Mouse (Mus musculus): Measurements from ENCODE around the gene 2510002D24Rik. TPM values are rescaled to one million over a fixed set of nuclear protein-coding genes. Genes with fewer than 3 reads are reported as not detected.
"Not testable (repeated sequence)": the region's sequence is repeated elsewhere in the genome, so short reads cannot be mapped to it uniquely, and the experiment has no call there.

Gene 2510002D24Rik
- total RNA-seq, 2 experiments from 2014 or later, result 7.8 to 9.9 TPM

DNA sequence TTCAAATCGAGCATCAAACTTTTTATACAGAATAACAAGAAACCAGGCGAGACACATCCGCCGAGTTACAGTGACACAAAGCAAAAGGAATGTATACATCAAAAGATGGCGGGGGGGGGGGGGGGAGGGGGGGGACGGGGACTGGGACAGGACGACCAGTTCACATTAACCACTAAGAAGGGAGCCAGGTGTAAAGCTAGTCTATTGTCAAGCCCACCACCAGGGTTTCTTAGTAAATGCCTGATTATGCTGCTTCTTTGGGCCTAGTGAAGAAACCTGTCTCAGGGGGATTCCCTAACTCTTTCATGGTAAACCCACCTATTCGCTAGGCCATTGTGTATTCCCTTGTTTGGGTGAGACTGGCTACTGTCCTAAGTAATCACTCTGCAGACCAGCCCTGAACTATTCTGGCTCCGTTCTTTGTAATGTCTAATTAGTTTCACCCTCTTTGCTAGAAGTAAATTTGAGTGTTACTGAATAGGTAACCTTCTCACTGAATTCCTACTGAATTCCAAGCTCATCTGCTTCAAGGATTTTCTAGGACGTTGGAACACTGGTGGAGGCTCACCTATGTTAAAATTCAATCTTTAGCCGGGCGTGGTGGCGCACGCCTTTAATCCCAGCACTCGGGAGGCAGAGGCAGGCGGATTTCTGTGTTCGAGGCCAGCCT lies 13.3 kb downstream of the 2510002D24Rik start:
- not testable (repeated sequence) for ATAC-seq (ENCODE audit: poor library complexity, severe bottlenecking)

DNA sequence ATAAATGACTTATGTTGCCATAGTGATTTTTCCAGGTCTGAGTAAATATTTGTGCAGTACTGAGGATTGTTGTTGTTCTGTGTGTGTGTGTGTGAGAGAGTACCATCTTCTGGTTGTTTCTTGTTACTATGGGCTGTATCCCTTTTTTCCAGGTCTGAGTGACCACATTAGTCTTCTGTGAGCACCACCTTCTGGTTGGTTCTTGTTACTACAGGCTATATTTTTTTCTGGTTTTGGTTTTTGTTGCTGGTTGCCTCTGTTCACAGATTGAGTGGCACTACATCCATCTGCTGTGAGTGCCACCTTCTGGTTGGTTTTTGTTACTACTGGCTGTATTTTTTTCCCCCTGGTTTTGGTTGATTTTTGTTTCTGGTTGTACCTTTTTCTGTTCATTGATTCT lies 22.2 kb downstream of the 2510002D24Rik start:
- ATAC-seq (ENCODE audit: poor library complexity, severe bottlenecking), result peak; percentile 91

DNA sequence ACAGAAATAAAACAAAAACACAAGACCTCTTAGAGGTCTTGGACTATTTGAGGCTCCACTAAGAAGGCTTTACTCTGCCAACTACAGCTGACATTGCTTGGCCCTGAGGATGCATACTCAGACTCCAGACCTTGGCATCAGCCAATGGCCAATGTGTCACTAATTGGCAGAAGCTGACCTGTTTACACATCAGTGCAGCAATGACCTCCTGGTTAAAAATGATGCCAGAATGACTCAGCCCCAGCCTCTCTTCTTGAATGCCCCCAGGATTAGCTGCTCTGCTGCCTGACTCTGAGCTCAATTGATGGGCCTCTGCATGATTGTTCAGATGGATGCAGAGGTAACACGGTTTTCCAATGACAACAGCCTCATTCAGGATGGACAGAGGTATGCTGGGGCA lies 23.8 kb downstream of the 2510002D24Rik start:
- no peak for ATAC-seq (ENCODE audit: poor library complexity, severe bottlenecking)

GRCm38 (mm10) chr16:18870495-18870894 lies 34.1 kb downstream of the 2510002D24Rik start:
- not testable (repeated sequence) for ATAC-seq (ENCODE audit: poor library complexity, severe bottlenecking)

DNA sequence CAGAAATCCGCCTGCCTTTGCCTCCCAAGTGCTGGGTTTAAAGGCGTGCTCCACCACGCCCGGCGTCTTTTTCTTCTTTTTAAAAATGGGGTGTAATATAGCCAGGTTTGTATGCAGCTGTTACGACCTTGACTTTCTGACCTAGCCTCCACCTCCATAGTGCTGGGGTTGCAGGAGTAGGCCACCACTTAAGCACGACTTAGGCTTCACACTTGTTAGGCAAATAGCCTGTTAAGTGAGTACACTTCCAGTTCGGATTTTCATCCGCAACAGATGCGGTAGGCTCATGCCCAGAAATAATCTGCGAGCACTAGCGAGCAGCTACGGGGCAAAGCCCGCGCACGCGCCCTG lies 39.7 kb downstream of the 2510002D24Rik start:
- no peak; the same call in 1 of the 2 replicates for ATAC-seq (ENCODE audit: poor library complexity, severe bottlenecking)

DNA sequence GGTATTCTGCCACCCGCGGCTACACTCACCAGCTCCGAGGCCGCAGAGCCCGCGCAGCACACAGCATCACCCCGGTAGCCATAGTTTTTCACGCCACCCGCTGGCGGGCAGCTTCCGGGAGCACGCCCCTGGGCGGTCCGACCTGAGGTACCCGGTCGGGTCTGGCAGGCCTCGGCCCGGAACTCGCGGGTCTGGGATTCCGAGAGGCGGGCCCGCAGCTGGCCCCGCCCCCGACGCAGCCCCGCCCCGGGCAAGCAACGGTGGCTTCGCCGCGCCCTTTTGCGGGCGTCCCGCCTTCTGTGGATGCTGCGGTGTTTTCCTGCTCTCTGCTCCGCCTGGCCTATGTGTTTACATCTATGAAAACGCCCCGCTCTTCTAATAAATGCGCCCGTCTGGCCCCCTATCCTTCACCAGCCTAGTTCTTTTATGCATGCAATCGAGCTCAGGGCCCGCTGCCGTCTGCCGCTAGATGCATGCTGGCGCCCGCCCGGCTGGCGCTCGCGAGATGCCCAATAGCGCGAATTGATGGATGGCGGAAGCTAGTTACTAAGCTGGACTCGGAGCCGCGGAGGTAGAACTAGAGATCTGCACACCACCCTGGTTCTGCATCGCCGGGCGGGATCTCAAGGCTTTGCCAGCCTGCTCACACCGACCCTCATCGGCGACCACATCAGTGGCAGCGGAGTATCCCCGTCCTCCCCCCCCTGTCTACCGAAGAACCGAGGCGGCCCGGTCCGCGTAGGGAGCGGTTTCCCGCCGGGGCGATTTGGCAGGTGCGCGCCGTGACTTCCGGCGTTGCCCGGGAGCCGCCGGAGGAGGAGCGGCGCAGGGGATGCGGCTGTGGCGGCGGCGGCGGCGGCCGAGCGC lies 40.3 kb downstream of the 2510002D24Rik start, which contains the start of the genes Mrpl40 and Hira:
TSS of gene Mrpl40 (minus strand) at position 421 of the 867 bp plus-strand sequence.
TSS of gene Hira (plus strand) at position 596 of the 867 bp plus-strand sequence.
- ATAC-seq (ENCODE audit: poor library complexity, severe bottlenecking), result peak; percentile 79

GRCm38 (mm10) chr16:18877386-18878090 lies 41.2 kb downstream of the 2510002D24Rik start:
- ATAC-seq (ENCODE audit: poor library complexity, severe bottlenecking), result peak; percentile 22

GRCm38 (mm10) chr16:18878091-18878720 lies 41.8 kb downstream of the 2510002D24Rik start:
- ATAC-seq (ENCODE audit: poor library complexity, severe bottlenecking), result peak; percentile 1; the same call in 1 of the 2 replicates

GRCm38 (mm10) chr16:18884044-18884443 lies 47.7 kb downstream of the 2510002D24Rik start:
- ATAC-seq (ENCODE audit: poor library complexity, severe bottlenecking), result no peak

Other genes with a start within 250 kb of the 2510002D24Rik start
- gene Tbx1, start 245.9 kb upstream of the 2510002D24Rik start, total RNA-seq (2015), result not detected in 2 replicates
- gene Tbx1, start 245.9 kb upstream of the 2510002D24Rik start, total RNA-seq (2017), result not detected in 2 replicates
- 0.38 and 0.55 TPM in 2 replicates for gene Gp1bb, start 214.2 kb upstream of the 2510002D24Rik start, total RNA-seq (2015)
- gene Gp1bb, start 214.2 kb upstream of the 2510002D24Rik start, total RNA-seq (2017), result 0.70 TPM in 1 of 2 replicates, not detected in the other
- gene Gm49601, start 210.2 kb upstream of the 2510002D24Rik start, total RNA-seq (2015), result 1.7 and 2.9 TPM in 2 replicates
- gene Gm49601, start 210.2 kb upstream of the 2510002D24Rik start, total RNA-seq (2017), result 0.61 and 3.2 TPM in 2 replicates
- gene Sept5, start 206.6 kb upstream of the 2510002D24Rik start, total RNA-seq (2015), result 19.5 and 23.5 TPM in 2 replicates
- gene Sept5, start 206.6 kb upstream of the 2510002D24Rik start, total RNA-seq (2017), result 11.6 and 17.0 TPM in 2 replicates
- gene Cldn5, start 59.7 kb upstream of the 2510002D24Rik start, total RNA-seq (2015), result not detected in 2 replicates
- gene Cldn5, start 59.7 kb upstream of the 2510002D24Rik start, total RNA-seq (2017), result not detected in 2 replicates
- gene Ufd1, start 24.8 kb upstream of the 2510002D24Rik start, total RNA-seq (2015), result 47.7 and 57.5 TPM in 2 replicates
- gene Ufd1, start 24.8 kb upstream of the 2510002D24Rik start, total RNA-seq (2017), result 57.6 and 78.5 TPM in 2 replicates
- 62.8 and 67.1 TPM in 2 replicates for gene Cdc45, start 24.6 kb upstream of the 2510002D24Rik start, total RNA-seq (2015)
- gene Cdc45, start 24.6 kb upstream of the 2510002D24Rik start, total RNA-seq (2017), result 75.0 and 89.6 TPM in 2 replicates
- not detected in 2 replicates for gene Gm28539, start within 50 bp of the 2510002D24Rik start, total RNA-seq (2015)
- not detected in 2 replicates for gene Gm28539, start within 50 bp of the 2510002D24Rik start, total RNA-seq (2017)
- gene Mrpl40, start 40.3 kb downstream of the 2510002D24Rik start, total RNA-seq (2015), result 80.1 and 85.8 TPM in 2 replicates
- gene Mrpl40, start 40.3 kb downstream of the 2510002D24Rik start, total RNA-seq (2017), result 78.2 and 81.7 TPM in 2 replicates
- gene Hira, start 40.5 kb downstream of the 2510002D24Rik start, total RNA-seq (2015), result 28.3 and 34.5 TPM in 2 replicates
- gene Hira, start 40.5 kb downstream of the 2510002D24Rik start, total RNA-seq (2017), result 43.8 and 60.5 TPM in 2 replicates